Mouse (Mus musculus) midbrain, embryonic 10.5 days (tissue): ENCODE data around the gene Top2a. TPM values are rescaled to one million over a fixed set of nuclear protein-coding genes. Genes with fewer than 3 reads are reported as not detected.

Experiments used
- DNase-seq: peaks from one replicate; pipeline ENCODE4 v3.0.0-alpha.2; 2017; ENCODE audit warnings: low spot score
- H3K27ac ChIP-seq: fragments of 300-500 bp; sonication (generic); replicated peaks from 2 replicates; pipeline ENCODE4 v1.5.1; 2016; ENCODE audit warnings: mild to moderate bottlenecking
- H3K27me3 ChIP-seq: fragments of 300-500 bp; sonication (generic); 2 replicates; pipeline ENCODE4 v1.6.1; 2016; ENCODE audit warnings: low read depth, mild to moderate bottlenecking; ENCODE audit not compliant: poor library complexity, severe bottlenecking
- H3K36me3 ChIP-seq: fragments of 300-500 bp; sonication (generic); 2 replicates; pipeline ENCODE4 v1.6.1; 2016; ENCODE audit warnings: mild to moderate bottlenecking, moderate library complexity
- H3K4me1 ChIP-seq: fragments of 300-500 bp; sonication (generic); 2 replicates; pipeline ENCODE4 v1.6.1; 2016
- H3K4me3 ChIP-seq: fragments of 300-500 bp; sonication (generic); 2 replicates; pipeline ENCODE4 v1.5.1; 2016; ENCODE audit warnings: mild to moderate bottlenecking, moderate library complexity
- H3K9me3 ChIP-seq: fragments of 300-500 bp; sonication (generic); replicated peaks from 2 replicates; pipeline ENCODE4 v1.6.1; 2016; ENCODE audit warnings: mild to moderate bottlenecking
- WGBS: fragments of 180-500 bp; shearing (Covaris S2); methylation state at CpG from one replicate; pipeline ENCODE4 v1.1.7; 2016; 5-methylcytosine and 5-hydroxymethylcytosine counted together
- polyA plus RNA-seq: library from polyadenylated mRNA; unstranded; fragments of >200 nt; fragmentation: Nextera tagmentation; extraction: Ambion mirVana; gene quantifications from 2 replicates; pipeline ENCODE4 v1.2.1, GENCODE M21; 2016

The Top2a gene
- polyA plus RNA-seq, 1 experiment from 2014 or later, result 357 TPM

DNA sequence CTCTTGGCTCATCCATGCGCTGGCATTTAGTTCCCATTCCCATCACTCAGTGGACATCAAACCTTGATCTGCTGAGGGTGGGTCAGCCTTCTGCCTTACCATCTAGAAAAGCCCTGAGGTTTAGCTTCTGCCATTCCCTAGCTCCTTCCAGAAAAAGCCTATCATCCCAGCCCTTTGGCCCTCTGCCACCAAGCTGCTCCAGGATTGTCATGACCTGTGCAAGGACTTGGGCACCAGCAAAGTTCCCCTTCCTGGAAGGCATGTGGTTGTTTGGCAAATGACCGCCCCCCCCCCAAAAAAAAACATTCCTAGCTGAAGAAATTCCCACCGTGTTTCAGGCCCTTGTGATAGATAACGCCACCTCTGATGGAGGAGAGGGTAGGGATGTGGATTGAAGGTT, 31.2 kb upstream of the Top2a start:
- peak overlapping the region; percentile 50; the same call in 1 of the 2 replicates for H3K27ac ChIP-seq
- peaks cover 25% of the 10 kb centered on the region for H3K4me1 ChIP-seq
- H3K36me3 ChIP-seq, result peaks cover 25% of the 10 kb centered on the region
- H3K4me3 ChIP-seq, result no peak overlapping the region
- 0 out of 2 replicates have a peak, but pooled peaks cover 4% of the 10 kb centered on the region for H3K27me3 ChIP-seq
- DNase-seq, result no peak
- peaks cover 4% of the 10 kb centered on the region; the same call in 1 of the 2 replicates for H3K9me3 ChIP-seq
- 53% methylated on average over 4 of the region's 4 CpGs for WGBS

- Histone ChIP-seq H3K4me3 (no peak overlapping the region), H3K4me1 (peaks cover 46% of the 10 kb centered on the region), H3K27ac (peak overlapping the region; percentile 61), H3K36me3 (peaks cover 84% of the 10 kb centered on the region), H3K27me3 (no peaks in the 10 kb centered on the region), H3K9me3 (no peaks in the 10 kb centered on the region)
- no peak for DNase-seq
- WGBS, result 81% methylated on average over 2 of the region's 2 CpGs
Observed at GRCm38 (mm10) chr11:99047643-99048042, 23.7 kb upstream of the Top2a start.

GRCm38 (mm10) chr11:99047120-99047519, 23.1 kb upstream of the Top2a start:
- WGBS, result 66% methylated on average over 5 of the region's 5 CpGs
- peak overlapping the region; percentile 61 for H3K27ac ChIP-seq

DNA sequence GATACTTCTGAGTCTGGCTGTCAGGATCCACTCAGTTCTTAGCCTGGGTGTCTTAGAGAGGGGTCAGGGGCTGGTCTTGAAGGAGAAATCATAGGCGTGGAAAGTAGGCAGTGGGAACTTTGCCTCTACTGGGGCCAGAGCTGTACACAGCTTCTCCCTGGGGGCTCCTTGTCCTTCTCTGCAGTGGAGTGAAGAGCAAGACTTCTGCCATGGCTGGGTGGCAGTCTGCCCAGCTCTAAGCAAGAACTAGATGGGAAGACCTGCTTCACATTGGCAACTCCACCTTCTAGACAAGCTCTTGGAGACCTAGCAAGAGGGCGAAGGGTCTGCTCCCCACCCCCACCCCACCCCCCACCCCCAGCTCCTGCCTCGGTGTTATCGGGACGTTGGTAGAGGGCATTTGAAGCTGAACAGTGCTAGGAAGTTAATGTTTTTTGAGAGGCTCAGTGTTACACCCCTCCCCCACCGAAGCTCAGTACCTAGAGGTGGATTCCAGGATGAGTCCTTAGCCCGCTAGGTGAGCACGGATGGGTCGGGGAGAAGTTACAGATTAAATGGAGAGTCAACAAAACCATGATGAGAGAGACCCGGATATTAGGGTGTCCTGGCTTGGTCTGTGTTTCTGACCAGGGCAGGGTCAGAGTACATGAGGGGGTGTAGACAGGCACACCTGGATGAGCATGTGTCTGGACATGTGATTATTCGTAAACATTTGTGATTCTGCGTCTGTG, 21.3 kb upstream of the Top2a start:
- DNase-seq, result no peak
- Histone ChIP-seq H3K4me1 (peaks cover 67% of the 10 kb centered on the region), H3K27ac (no peak overlapping the region), H3K9me3 (no peaks in the 10 kb centered on the region), H3K27me3 (no peaks in the 10 kb centered on the region), H3K36me3 (peaks cover 61% of the 10 kb centered on the region), H3K4me3 (no peak overlapping the region)
- 89% methylated on average over 12 of the region's 12 CpGs for WGBS

More at GRCm38 (mm10) chr11:99047120-99047519, 23.1 kb upstream of the Top2a start:
- Histone ChIP-seq H3K4me1 (peaks cover 49% of the 10 kb centered on the region), H3K4me3 (no peak overlapping the region), H3K27me3 (no peaks in the 10 kb centered on the region), H3K36me3 (peaks cover 79% of the 10 kb centered on the region), H3K9me3 (no peaks in the 10 kb centered on the region)
- DNase-seq, result no peak

DNA sequence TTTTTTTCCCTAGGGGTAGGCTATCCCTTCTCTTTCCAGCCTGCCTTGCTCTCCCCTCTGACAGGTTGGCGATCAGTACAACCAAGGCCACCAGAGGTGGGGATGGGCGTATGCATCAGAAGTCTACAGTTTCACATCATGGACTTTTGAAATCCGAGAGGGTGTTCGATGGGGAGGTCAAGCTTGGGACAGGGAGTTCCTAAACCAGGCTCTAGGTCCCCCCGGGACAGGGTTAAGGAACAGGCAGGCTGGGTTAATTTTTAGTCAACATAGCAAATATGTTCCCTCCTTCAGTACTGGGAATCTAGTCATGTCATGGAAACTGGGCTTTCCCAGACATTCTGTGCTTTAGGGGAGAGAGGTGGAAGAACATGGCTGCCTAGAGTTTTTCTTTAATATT, 20.3 kb upstream of the Top2a start:
- H3K4me1 ChIP-seq, result peaks cover 77% of the 10 kb centered on the region
- DNase-seq, result no peak
- WGBS, result 80% methylated on average over 5 of the region's 5 CpGs
- H3K9me3 ChIP-seq, result no peaks in the 10 kb centered on the region
- no peak overlapping the region for H3K27ac ChIP-seq
- no peaks in the 10 kb centered on the region for H3K27me3 ChIP-seq
- peaks cover 51% of the 10 kb centered on the region for H3K36me3 ChIP-seq
- H3K4me3 ChIP-seq, result no peak overlapping the region

- Histone ChIP-seq H3K4me1 (peaks cover 77% of the 10 kb centered on the region), H3K4me3 (peak overlapping the region; percentile 14), H3K36me3 (peaks cover 45% of the 10 kb centered on the region), H3K27ac (no peak overlapping the region), H3K9me3 (no peaks in the 10 kb centered on the region), H3K27me3 (peaks cover 5% of the 10 kb centered on the region; the same call in 1 of the 2 replicates)
- 88% methylated on average over 6 of the region's 6 CpGs for WGBS
- no peak for DNase-seq
Observed at GRCm38 (mm10) chr11:99043632-99044031, 19.6 kb upstream of the Top2a start.

- peak overlapping the region; percentile 62 for H3K4me3 ChIP-seq
- WGBS, result 68% methylated on average over 12 of the region's 12 CpGs
Observed at GRCm38 (mm10) chr11:99042834-99043431, 18.9 kb upstream of the Top2a start.

DNA sequence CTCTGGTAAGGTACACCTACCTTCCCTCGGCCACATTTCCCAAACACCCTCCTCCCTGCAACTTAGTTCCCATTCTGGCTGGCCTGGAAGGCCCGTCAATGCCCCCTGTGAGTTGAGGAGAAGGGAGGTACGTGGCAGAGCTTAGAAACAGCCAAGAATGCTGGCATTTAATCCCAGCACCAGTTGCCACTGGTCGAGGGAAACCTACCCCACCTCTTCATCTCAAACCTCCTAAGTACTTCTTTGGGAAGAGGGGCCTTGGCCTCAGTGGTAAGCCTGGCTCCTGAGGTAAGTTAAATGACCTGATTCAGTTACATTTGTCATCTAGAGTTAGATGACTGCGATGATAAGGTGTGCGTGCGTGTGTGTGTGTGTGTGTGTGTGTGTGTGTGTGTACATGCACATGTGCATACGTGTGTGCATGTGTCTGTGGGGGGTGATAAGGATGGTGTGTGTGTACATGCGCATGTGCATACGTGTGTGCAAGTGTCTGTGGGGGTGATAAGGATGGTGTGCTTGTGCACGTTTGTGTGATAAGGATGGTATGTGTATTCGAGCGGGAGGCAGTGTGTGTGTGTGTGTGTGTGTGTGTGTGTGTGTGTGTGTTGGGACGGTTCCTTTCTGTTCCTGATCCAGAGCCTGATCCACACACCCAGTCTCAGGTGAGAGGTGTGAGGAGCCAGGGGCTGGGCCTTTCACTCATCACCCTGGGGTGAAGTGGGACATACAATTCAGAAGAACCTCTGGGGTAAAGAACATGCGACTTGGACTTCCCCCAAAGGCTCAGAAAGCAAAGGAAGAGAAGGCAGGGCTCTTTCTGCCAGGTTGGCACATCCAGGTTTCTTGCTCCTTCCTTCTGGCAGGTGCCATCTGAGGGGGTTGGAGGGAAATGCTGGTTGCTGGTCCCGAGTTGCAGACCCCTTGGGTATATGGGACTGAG, 18.1 kb upstream of the Top2a start:
- Histone ChIP-seq H3K4me1 (peaks cover 69% of the 10 kb centered on the region), H3K4me3 (peak overlapping the region; percentile 62), H3K36me3 (peaks cover 29% of the 10 kb centered on the region), H3K9me3 (no peaks in the 10 kb centered on the region), H3K27ac (peak overlapping the region; percentile 92), H3K27me3 (peaks cover 6% of the 10 kb centered on the region; the same call in 1 of the 2 replicates)
- WGBS, result 62% methylated on average over 16 of the region's 16 CpGs
- DNase-seq, result no peak

More at GRCm38 (mm10) chr11:99042834-99043431, 18.9 kb upstream of the Top2a start:
- no peak for DNase-seq
- H3K36me3 ChIP-seq, result peaks cover 38% of the 10 kb centered on the region
- peak overlapping the region; percentile 92 for H3K27ac ChIP-seq
- H3K4me1 ChIP-seq, result peaks cover 77% of the 10 kb centered on the region
- peaks cover 6% of the 10 kb centered on the region; the same call in 1 of the 2 replicates for H3K27me3 ChIP-seq
- no peaks in the 10 kb centered on the region for H3K9me3 ChIP-seq

DNA sequence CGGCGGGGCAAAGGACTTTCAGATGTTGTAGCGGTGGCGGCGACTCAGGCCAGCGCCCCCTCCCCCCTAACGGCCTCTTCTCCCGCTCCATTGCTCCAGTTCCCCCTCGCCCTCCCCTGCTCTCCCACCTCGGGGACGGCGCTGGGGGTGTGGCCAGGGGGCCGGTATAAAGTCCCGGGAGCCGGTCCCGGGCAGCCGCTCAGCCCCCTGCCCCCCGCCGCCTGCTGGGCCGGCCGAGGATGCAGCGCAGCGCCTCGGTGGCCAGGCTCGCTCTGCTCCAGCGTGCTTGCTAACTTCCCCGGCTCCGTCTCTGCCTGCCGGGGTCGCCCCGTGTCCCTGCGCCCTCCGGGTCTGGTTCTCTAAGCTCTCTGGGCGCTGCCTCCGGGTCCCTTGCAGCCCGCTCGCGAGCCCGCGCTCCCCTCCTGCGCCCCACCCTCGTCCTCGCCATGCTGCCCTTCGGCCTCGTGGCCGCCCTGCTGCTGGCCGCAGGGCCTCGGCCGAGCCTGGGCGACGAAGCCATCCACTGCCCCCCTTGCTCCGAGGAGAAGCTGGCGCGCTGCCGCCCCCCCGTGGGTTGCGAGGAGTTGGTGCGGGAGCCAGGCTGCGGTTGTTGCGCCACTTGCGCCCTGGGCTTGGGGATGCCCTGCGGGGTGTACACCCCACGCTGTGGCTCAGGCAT, 17.2 kb upstream of the Top2a start, which contains the start of gene Igfbp4:
TSS of gene Igfbp4 (plus strand) at position 194 of the 679 bp plus-strand sequence.
- peaks cover 6% of the 10 kb centered on the region; the same call in 1 of the 2 replicates for H3K27me3 ChIP-seq
- H3K27ac ChIP-seq, result peak within 1 kb of the TSS; percentile 92
- H3K9me3 ChIP-seq, result no peaks in the 10 kb centered on the region
- DNase-seq, result peak; percentile 84
- H3K4me3 ChIP-seq, result peak within 1 kb of the TSS; percentile 62
- peaks cover 64% of the 10 kb centered on the region for H3K4me1 ChIP-seq
- H3K36me3 ChIP-seq, result peaks cover 26% of the 10 kb centered on the region
- WGBS, result under 1% methylated on average over 62 of the region's 63 CpGs

- peaks cover 6% of the 10 kb centered on the region; the same call in 1 of the 2 replicates for H3K27me3 ChIP-seq
- under 1% methylated on average over 17 of the region's 17 CpGs for WGBS
- H3K27ac ChIP-seq, result peak overlapping the region; percentile 92
- H3K4me1 ChIP-seq, result peaks cover 61% of the 10 kb centered on the region
- peak; percentile 58 for DNase-seq
- peak overlapping the region; percentile 62 for H3K4me3 ChIP-seq
- no peaks in the 10 kb centered on the region for H3K9me3 ChIP-seq
- peaks cover 20% of the 10 kb centered on the region for H3K36me3 ChIP-seq
Observed at GRCm38 (mm10) chr11:99040346-99040974, 16.5 kb upstream of the Top2a start.

DNA sequence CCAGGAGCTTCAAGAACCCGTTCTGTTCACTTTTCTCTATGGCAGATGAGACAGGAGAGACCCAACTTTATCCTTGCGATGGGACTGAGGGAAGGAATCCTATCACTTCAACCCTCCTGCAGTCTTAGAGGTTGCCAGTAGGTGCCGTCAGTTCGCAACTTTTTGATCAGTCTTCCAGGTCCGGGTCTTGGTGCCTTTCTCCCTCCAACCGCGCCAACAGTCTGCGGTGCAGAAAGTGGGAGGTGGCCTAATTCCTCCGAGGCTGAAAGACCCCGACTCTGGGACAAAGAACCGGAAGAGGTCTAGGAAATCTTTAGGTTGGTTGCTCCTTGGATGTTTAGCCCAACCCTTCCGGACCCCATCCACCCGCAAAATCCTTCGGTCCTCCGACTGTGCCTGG, 15.8 kb upstream of the Top2a start:
- Histone ChIP-seq H3K4me3 (peak overlapping the region; percentile 62), H3K9me3 (no peaks in the 10 kb centered on the region), H3K4me1 (peaks cover 56% of the 10 kb centered on the region), H3K27me3 (peaks cover 6% of the 10 kb centered on the region; the same call in 1 of the 2 replicates), H3K27ac (peak overlapping the region; percentile 92), H3K36me3 (peaks cover 14% of the 10 kb centered on the region)
- peak; percentile 91 for DNase-seq
- under 1% methylated on average over 15 of the region's 15 CpGs for WGBS
